9 mouse cellular contexts compared by ENCODE assay signal in genomic region chr17:12793660-12794406, GRCm38 (mm10). TPM values are rescaled to one million over a fixed set of nuclear protein-coding genes. Genes with fewer than 3 reads are reported as not detected.
DNase-seq lines count a peak whose midpoint lies in the region; TF ChIP-seq lines count a peak whose summit lies in the region.
"Had no signal": no experiment of that assay in that cellular context is flagged by ENCODE, and none has a peak within 500 bp of the region (broad histone marks: within the 10 kb centered on the region; RNA-seq: fewer than 3 reads in every experiment).

No protein-coding gene starts in this region.

- TF ChIP-seq CTCF in kidney, adult 2 months (conservative IDR thresholded peaks at IDR 0.05; ENCODE audit: insufficient read depth, insufficient read length, low read depth, low read length): no peak

- H3K27ac ChIP-seq in kidney, adult 2 months (ENCODE audit: insufficient read depth, low read depth, low read length): 0 out of 2 replicates have a peak overlapping the region, but pooled peaks have one; percentile 1

- H3K4me3 ChIP-seq in kidney, adult 2 months (ENCODE audit: insufficient read depth, low read depth, low read length): no peak overlapping the region
- H3K4me3 ChIP-seq: megakaryocyte, embryonic 14.5 days had no signal

- WGBS in kidney, adult 2 months: 42% methylated on average over 8 of the region's 8 CpGs

- H3K36me3 ChIP-seq in kidney, adult 2 months (ENCODE audit: control insufficient read depth, insufficient read depth, low read length): no peaks in the 10 kb centered on the region

- peak; percentile 35 to 36 for DNase-seq in right cerebral cortex, postnatal 10 days (ENCODE audit: low spot score in 2 of 2)
- no peak for DNase-seq in right cerebral cortex, postnatal 14 days
- DNase-seq in cerebellum, postnatal 10 days: peak; percentile 67 to 70
- DNase-seq in heart, adult 18-20 months: peak; percentile 91 to 95
- DNase-seq in kidney, adult 2 months: peak; percentile 93
- peak; percentile 77 to 84 for DNase-seq in lung, adult 18-20 months
- DNase-seq in thymus, postnatal 14 days: peak; percentile 26
- DNase-seq in left cerebral cortex, adult 8-10 months (ENCODE audit: low spot score in 2 of 2): no peak

- no peaks in the 10 kb centered on the region for H3K27me3 ChIP-seq in kidney, adult 2 months (replicated peaks; ENCODE audit: control insufficient read depth, insufficient read depth, low read length)

- no peak for TF ChIP-seq POLR2A in kidney, adult 2 months (IDR thresholded peaks at IDR 0.05; ENCODE audit: low read depth, low read length)

- H3K4me1 ChIP-seq in kidney, adult 2 months (ENCODE audit: control insufficient read depth, insufficient read depth, low read length): peaks cover 25% of the 10 kb centered on the region

RNA-seq across cellular contexts. Expression of gene Igf2r, which starts 24.4 kb away (rescaled TPM):
- total RNA-seq in heart, adult 18-20 months (2021): 100 to 1,000 TPM; 111 to 115 TPM
- polyA plus RNA-seq in kidney, adult 2 months (2012; rRNA removed): 24.8 and 27.0 TPM in 2 replicates
- 10 to 100 TPM; 26.6 to 27.7 (median 27.2) TPM for total RNA-seq in left cerebral cortex, adult 8-10 months (2022)

Comparison
In these comparisons a context has a peak if more than half of its experiments do, and no peak if none do; other contexts are left out.
1. DNase-seq: peak in right cerebral cortex, postnatal 10 days (2 of 2), cerebellum, postnatal 10 days (2 of 2), heart, adult 18-20 months (2 of 2), kidney, adult 2 months (single experiment), lung, adult 18-20 months (2 of 2) and thymus, postnatal 14 days (single experiment); none in right cerebral cortex, postnatal 14 days (single experiment) and left cerebral cortex, adult 8-10 months (0 of 2).